Mouse (Mus musculus) hindbrain, embryonic 16.5 days (tissue): Measurements from ENCODE around the gene Ttc9b. TPM values are rescaled to one million over a fixed set of nuclear protein-coding genes. Genes with fewer than 3 reads are reported as not detected.

Experiments used
- ATAC-seq: fragments of 200-750 bp; cut with Nextera tagmentation; 2 replicates; pipeline ENCODE4 v1.8.0; 2017; ENCODE audit warnings: moderate TSS enrichment, moderate library complexity
- H3K27ac ChIP-seq: fragments of 300-500 bp; sonication (generic); 2 replicates; pipeline ENCODE4 v1.5.1; 2014; ENCODE audit warnings: low read depth, mild to moderate bottlenecking, control low read depth, low read length, moderate library complexity
- H3K27me3 ChIP-seq: fragments of 300-500 bp; sonication (generic); replicated peaks from 2 replicates; pipeline ENCODE4 v1.6.1; 2014; ENCODE audit warnings: low read length; ENCODE audit not compliant: control insufficient read depth, insufficient read depth
- H3K36me3 ChIP-seq: fragments of 300-500 bp; sonication (generic); 2 replicates; pipeline ENCODE4 v1.6.1; 2014; ENCODE audit warnings: mild to moderate bottlenecking, low read length, moderate library complexity, mixed read lengths; ENCODE audit not compliant: control insufficient read depth, insufficient read depth
- H3K4me1 ChIP-seq: fragments of 300-500 bp; sonication (generic); 2 replicates; pipeline ENCODE4 v1.6.1; 2014; ENCODE audit warnings: low read depth, low read length; ENCODE audit not compliant: control insufficient read depth, insufficient read depth
- H3K4me2 ChIP-seq: fragments of 300-500 bp; sonication (generic); 2 replicates; pipeline ENCODE4 v1.6.1; 2014; ENCODE audit warnings: mild to moderate bottlenecking, low read length, control low read depth, moderate library complexity
- H3K4me3 ChIP-seq: fragments of 300-500 bp; sonication (generic); 2 replicates; pipeline ENCODE4 v1.5.1; 2014; ENCODE audit warnings: mild to moderate bottlenecking, low read length, control low read depth, moderate library complexity
- H3K9ac ChIP-seq: fragments of 300-500 bp; sonication (generic); 2 replicates; pipeline ENCODE4 v1.6.1; 2014; ENCODE audit warnings: low read depth, mild to moderate bottlenecking, control low read depth, low read length, moderate library complexity
- H3K9me3 ChIP-seq: fragments of 300-500 bp; sonication (generic); 2 replicates; pipeline ENCODE4 v1.6.1; 2014; ENCODE audit warnings: mild to moderate bottlenecking, low read length, moderate library complexity; ENCODE audit not compliant: control insufficient read depth
- WGBS: fragments of 180-500 bp; shearing (Covaris S2); extraction: QIAGEN DNeasy Blood & Tissue Kit; methylation state at CpG from one replicate; pipeline ENCODE4 v1.1.7; 2014; 5-methylcytosine and 5-hydroxymethylcytosine counted together
- polyA plus RNA-seq: library from polyadenylated mRNA; unstranded; fragments of >200 nt; fragmentation: Nextera tagmentation; extraction: Ambion mirVana; gene quantifications from 2 replicates; pipeline ENCODE4 v1.2.1, GENCODE M21; 2015

Ttc9b gene
- polyA plus RNA-seq, 1 experiment from 2014 or later, result 99.1 TPM

- Histone ChIP-seq H3K27me3 (no peaks in the 10 kb centered on the region), H3K4me1 (peaks cover 13% of the 10 kb centered on the region), H3K9ac (peak overlapping the region; percentile 66), H3K4me2 (peak overlapping the region; percentile 82), H3K4me3 (peak overlapping the region; percentile 51), H3K9me3 (no peaks in the 10 kb centered on the region), H3K36me3 (no peaks in the 10 kb centered on the region), H3K27ac (peak overlapping the region; percentile 76; the same call in 1 of the 2 replicates)
- 37% methylated on average over 14 of the region's 14 CpGs for WGBS
- no peak for ATAC-seq
Observed at GRCm38 (mm10) chr7:27688246-27688788, 34.6 kb downstream of the Ttc9b start.

- peak; percentile 99 for ATAC-seq
- peaks cover 13% of the 10 kb centered on the region for H3K4me1 ChIP-seq
- H3K27me3 ChIP-seq, result no peaks in the 10 kb centered on the region
- peak within 1 kb of the TSS; percentile 76 for H3K27ac ChIP-seq
- H3K9ac ChIP-seq, result peak within 1 kb of the TSS; percentile 66
- H3K4me2 ChIP-seq, result peak within 1 kb of the TSS; percentile 82
- under 1% methylated on average over 19 of the region's 19 CpGs for WGBS
- H3K9me3 ChIP-seq, result no peaks in the 10 kb centered on the region
- no peaks in the 10 kb centered on the region for H3K36me3 ChIP-seq
- H3K4me3 ChIP-seq, result peak within 1 kb of the TSS; percentile 51
Observed at GRCm38 (mm10) chr7:27688815-27689612, 35.3 kb downstream of the Ttc9b start, which contains the start of gene Zfp607b. TSS of gene Zfp607b (plus strand) at chr7:27689340.

- WGBS, result 41% methylated on average over 5 of the region's 5 CpGs
- no peaks in the 10 kb centered on the region for H3K36me3 ChIP-seq
- H3K9ac ChIP-seq, result no peak overlapping the region
- peaks cover 13% of the 10 kb centered on the region for H3K4me1 ChIP-seq
- no peak overlapping the region for H3K27ac ChIP-seq
- no peak for ATAC-seq
- no peaks in the 10 kb centered on the region for H3K9me3 ChIP-seq
- no peak overlapping the region for H3K4me3 ChIP-seq
- H3K27me3 ChIP-seq, result no peaks in the 10 kb centered on the region
- H3K4me2 ChIP-seq, result no peak overlapping the region
Observed at GRCm38 (mm10) chr7:27691076-27691475, 37.4 kb downstream of the Ttc9b start.

GRCm38 (mm10) chr7:27696711-27697110 lies 43.0 kb downstream of the Ttc9b start:
- H3K4me2 ChIP-seq, result no peak overlapping the region
- H3K27ac ChIP-seq, result no peak overlapping the region
- H3K4me1 ChIP-seq, result no peaks in the 10 kb centered on the region
- H3K9ac ChIP-seq, result no peak overlapping the region
- no peak for ATAC-seq
- WGBS, result 32% methylated on average over 3 of the region's 3 CpGs
- H3K27me3 ChIP-seq, result no peaks in the 10 kb centered on the region
- no peak overlapping the region for H3K4me3 ChIP-seq
- H3K9me3 ChIP-seq, result no peaks in the 10 kb centered on the region
- H3K36me3 ChIP-seq, result peaks cover 9% of the 10 kb centered on the region; the same call in 1 of the 2 replicates

Other genes starting within 250 kb of the Ttc9b start
- 3.1 and 3.7 TPM in 2 replicates for gene Sptbn4, start 206.2 kb upstream of the Ttc9b start, polyA plus RNA-seq
- 23.4 and 23.7 TPM in 2 replicates for gene Blvrb, start 205.9 kb upstream of the Ttc9b start, polyA plus RNA-seq
- 9.7 and 10.7 TPM in 2 replicates for gene Sertad3, start 180.1 kb upstream of the Ttc9b start, polyA plus RNA-seq
- gene Sertad1, start 167.0 kb upstream of the Ttc9b start, polyA plus RNA-seq, result 9.8 and 11.4 TPM in 2 replicates
- gene Prx, start 154.6 kb upstream of the Ttc9b start, polyA plus RNA-seq, result 1.8 and 1.9 TPM in 2 replicates
- 1.4 and 1.5 TPM in 2 replicates for gene Hipk4, start 130.6 kb upstream of the Ttc9b start, polyA plus RNA-seq
- 231 and 263 TPM in 2 replicates for gene Pld3, start 100.7 kb upstream of the Ttc9b start, polyA plus RNA-seq
- 33.7 and 35.7 TPM in 2 replicates for gene 2310022A10Rik, start 100.7 kb upstream of the Ttc9b start, polyA plus RNA-seq
- gene Akt2, start 62.4 kb upstream of the Ttc9b start, polyA plus RNA-seq, result 63.0 and 72.9 TPM in 2 replicates
- 17.5 and 18.7 TPM in 2 replicates for gene Map3k10, start 20.7 kb downstream of the Ttc9b start, polyA plus RNA-seq
- 12.0 and 13.6 TPM in 2 replicates for gene Zfp607b, start 35.4 kb downstream of the Ttc9b start, polyA plus RNA-seq
- gene Zfp60, start 77.5 kb downstream of the Ttc9b start, polyA plus RNA-seq, result 84.1 and 94.2 TPM in 2 replicates
- 1.6 and 1.7 TPM in 2 replicates for gene Zfp626, start 153.3 kb downstream of the Ttc9b start, polyA plus RNA-seq
- gene Zfp59, start 184.7 kb downstream of the Ttc9b start, polyA plus RNA-seq, result 9.6 and 10.7 TPM in 2 replicates
- gene Zfp607a, start 203.6 kb downstream of the Ttc9b start, polyA plus RNA-seq, result 0.88 and 1.4 TPM in 2 replicates